Mouse (Mus musculus) monocyte, adult 5-6 weeks (primary cell): ENCODE measurements around the gene Cebpb. TPM values are rescaled to one million over a fixed set of nuclear protein-coding genes. Genes with fewer than 3 reads are reported as not detected.

Experiments
- ATAC-seq: fragments of 153-309, 156-312 bp; replicated peaks from 2 replicates; pipeline ENCODE4 v1.8.0; 2017; ENCODE audit warnings: mild to moderate bottlenecking; ENCODE audit not compliant: low TSS enrichment, insufficient number of reproducible peaks, severe bottlenecking, poor library complexity, low FRiP score
- total RNA-seq: library from RNA; stranded (forward); fragments of 200-1000, 200-491, 200-594 nt; gene quantifications from 3 replicates; pipeline ENCODE4 v1.2.3, GENCODE M21; 2017

The Cebpb gene
- total RNA-seq, 1 experiment from 2014 or later, result 357 TPM

- ATAC-seq, result peak; percentile 48
Observed at GRCm38 (mm10) chr2:167661270-167662203, 27.2 kb upstream of the Cebpb start, which contains the start of gene Gm20431. Gene Gm20431, minus strand, starts transcription at chr2:167661496.

- ATAC-seq, result no peak
Observed at GRCm38 (mm10) chr2:167662713-167663112, 26.0 kb upstream of the Cebpb start.

- no peak for ATAC-seq
Observed at GRCm38 (mm10) chr2:167665972-167666713, 22.6 kb upstream of the Cebpb start.

GRCm38 (mm10) chr2:167668426-167668825, 20.3 kb upstream of the Cebpb start:
- ATAC-seq, result no peak

GRCm38 (mm10) chr2:167669398-167669797, 19.3 kb upstream of the Cebpb start:
- no peak for ATAC-seq

GRCm38 (mm10) chr2:167671101-167671633, 17.5 kb upstream of the Cebpb start:
- no peak for ATAC-seq

- ATAC-seq, result 0 out of 2 replicates have a peak, but pooled peaks have one; percentile 21
Observed at GRCm38 (mm10) chr2:167672212-167672685, 16.5 kb upstream of the Cebpb start.

GRCm38 (mm10) chr2:167675120-167675909, 13.4 kb upstream of the Cebpb start:
- ATAC-seq, result no peak

- ATAC-seq, result no peak
Observed at GRCm38 (mm10) chr2:167678600-167678999, 10.1 kb upstream of the Cebpb start.

- ATAC-seq, result peak; percentile 72
Observed at GRCm38 (mm10) chr2:167679902-167680430, 8.7 kb upstream of the Cebpb start.

GRCm38 (mm10) chr2:167680657-167681056, 8.1 kb upstream of the Cebpb start:
- no peak for ATAC-seq

GRCm38 (mm10) chr2:167683721-167684120, 5.0 kb upstream of the Cebpb start:
- ATAC-seq, result no peak

GRCm38 (mm10) chr2:167685137-167685536, 3.6 kb upstream of the Cebpb start:
- peak; percentile 27 for ATAC-seq

GRCm38 (mm10) chr2:167685865-167686264, 2.9 kb upstream of the Cebpb start:
- ATAC-seq, result no peak

- peak; percentile 8; the same call in 1 of the 2 replicates for ATAC-seq
Observed at GRCm38 (mm10) chr2:167686382-167687249, 2.1 kb upstream of the Cebpb start.

- ATAC-seq, result no peak
Observed at GRCm38 (mm10) chr2:167687250-167687586, 1.5 kb upstream of the Cebpb start.

GRCm38 (mm10) chr2:167687651-167688101, 1.0 kb upstream of the Cebpb start:
- ATAC-seq, result peak; percentile 33
